Mouse (Mus musculus) 416B (cell line): ENCODE results near the gene Lsm14b.
A peak's percentile ranks its signal among the peaks of the same experiment; 100 is the strongest.

ENCODE experiments used
- DNase-seq: peaks from one replicate; pipeline ENCODE4 v3.0.0; 2011; ENCODE audit warnings: low read depth

Gene Lsm14b

DNA sequence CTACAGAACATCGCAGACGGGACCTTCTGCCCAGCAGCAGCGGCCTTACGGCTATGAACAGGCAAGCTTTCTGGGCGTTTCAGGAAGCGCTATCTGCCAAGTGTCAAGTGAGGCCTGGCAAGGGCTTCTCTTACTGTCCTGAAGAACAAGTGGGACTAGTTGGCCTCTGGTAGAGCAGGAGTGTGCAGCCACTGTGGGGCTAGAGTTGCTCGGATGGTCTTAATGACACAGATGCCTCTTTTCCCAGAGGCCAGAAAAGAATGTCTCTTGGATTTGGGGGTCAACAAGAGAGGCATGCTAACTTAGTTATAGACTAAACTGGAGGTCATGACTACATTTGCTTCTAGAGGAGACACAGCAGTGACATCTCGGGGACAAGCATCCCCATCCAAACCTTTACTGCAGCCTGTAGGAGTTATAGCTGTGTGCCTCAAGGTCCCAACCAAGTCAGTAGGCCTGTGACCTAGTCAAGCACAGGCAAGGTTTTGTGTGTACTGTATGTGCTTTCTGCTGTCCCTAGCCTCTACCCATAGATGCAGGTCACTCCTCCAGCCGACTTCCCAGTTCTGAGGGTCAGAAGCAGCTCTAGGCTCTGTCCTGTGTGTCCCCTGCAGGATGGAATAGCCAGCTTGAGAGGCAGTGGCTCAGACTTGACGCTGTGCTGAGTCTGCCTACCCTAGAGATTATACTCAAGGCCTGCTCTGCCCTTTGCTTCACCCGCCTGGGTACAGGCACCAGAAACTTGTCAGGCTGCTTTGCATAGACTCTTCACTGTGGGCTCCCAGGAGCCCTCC is 38.7 kb downstream of the Lsm14b start:
- no peak for DNase-seq

DNA sequence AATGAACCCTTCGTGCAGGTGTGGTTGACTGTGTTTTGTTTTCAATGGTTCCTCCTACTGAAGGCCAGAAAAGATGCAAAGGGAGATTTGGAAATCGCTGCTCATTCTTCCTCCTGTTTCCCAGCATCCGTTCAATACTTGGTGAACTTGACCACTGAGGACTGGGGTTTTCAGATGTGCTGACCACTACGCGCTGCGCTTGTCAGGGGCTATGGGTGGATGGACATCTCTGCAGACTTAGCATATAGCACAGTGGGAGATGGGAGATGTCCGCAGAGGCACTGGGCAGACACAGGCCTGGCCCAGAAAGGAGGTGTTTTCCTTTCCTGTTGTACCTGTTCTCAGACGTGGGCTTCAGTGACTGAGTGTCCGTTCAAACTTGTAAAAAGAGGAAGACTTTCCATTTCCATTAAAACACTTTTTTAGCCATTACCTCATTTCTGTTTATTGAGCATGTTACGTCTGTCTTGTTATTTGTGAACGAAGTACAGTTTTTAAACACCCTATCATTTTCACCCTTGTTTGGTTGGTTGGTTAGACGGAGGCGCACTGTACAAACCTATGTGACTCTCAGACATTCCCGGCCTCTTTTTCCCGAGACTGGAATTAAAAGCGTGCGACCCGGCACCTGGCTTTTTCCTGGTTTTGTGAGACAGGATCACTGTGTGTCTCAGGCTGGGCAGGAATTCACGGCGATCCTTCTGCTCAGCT is 45.1 kb downstream of the Lsm14b start:
- no peak for DNase-seq

DNA sequence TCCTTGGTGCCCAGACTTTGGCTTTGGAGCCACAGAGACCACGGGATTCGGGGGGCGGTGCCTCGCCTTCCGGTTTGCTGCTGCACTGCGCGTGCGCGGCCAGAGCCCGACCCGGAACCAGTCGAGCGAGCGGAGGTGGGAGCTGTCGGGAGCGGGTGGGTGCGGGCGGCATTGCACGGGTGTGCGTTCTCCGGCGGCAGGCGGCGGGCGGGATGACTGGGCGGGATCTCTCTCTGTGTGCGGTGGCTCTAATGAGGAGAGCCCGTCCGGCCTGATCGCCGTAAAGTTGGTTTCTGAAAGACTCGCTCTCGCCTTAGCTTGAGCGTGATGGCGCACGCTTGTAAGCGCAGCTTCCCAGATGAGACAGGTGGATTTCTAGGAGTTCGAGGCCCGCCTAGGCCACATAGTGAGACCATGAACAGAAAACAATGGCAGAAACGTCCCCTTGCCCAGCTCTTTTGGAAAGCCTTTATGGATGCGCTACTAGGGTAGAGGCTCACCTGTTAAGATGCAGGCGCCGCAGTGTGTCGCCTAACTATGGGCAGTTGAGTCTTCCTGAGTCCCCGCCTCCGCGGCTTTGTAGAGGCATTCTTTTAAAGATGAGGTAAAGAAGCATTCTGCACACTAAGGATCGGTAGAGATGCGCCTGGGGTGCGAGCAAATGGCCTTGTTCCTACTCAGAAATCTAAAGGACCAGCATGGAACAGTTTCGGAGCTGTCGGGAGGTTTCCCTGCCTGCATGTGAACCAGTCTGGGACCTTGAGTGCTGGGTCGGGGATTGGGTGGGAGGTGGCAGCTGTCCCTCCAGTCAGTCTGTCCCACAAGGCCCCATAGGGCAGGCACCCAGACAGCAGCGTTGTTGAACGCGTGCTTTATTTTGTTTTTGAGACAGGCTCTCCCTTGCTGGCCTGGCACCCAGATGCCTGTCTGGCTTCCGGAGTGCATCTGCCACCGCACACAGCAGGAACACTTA is 46.0 kb downstream of the Lsm14b start, which contains the start of gene Mtg2:
Gene Mtg2 (plus strand): TSS at position 108 of the 973 bp plus-strand sequence.
- peak; percentile 91 for DNase-seq

DNA sequence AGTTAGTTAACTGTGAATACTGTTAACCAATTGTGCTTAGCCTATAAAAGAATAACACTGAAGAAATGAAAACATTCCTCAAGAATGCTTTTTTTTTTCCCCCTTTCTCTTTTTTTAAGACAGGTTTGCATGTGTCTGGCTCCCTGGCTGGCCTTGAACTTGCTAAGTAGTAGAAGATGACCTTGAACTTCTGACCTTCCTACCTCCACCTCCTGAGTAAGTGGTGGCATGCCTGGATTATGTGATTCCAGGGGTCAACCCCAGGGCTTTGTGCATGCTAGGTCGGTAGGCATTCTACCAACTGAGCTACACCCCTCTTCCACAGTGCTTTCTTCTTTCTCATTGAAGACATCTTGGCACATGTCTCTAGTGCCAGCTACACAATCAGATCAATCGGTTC is 46.9 kb downstream of the Lsm14b start:
- no peak for DNase-seq

DNA sequence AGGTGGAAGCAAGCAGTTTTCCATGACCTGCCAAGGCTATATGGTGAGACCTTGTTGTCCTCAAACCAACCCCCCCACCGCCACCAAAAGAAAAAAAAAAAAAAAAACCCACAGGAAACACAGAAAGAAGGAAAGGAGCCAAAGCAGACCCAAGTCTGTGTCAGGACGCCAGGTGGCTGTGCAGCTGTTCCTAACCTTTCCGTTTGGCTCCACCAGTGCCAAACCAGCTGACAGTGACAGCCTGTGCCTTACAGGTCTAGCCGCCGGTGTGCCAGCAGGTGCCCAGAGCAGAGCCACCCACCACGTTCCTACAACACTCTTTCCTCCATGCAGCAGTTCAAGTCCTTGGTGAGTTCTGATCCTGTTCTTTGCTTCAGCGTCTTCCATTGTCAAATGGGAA is 48.1 kb downstream of the Lsm14b start:
- DNase-seq = no peak

DNA sequence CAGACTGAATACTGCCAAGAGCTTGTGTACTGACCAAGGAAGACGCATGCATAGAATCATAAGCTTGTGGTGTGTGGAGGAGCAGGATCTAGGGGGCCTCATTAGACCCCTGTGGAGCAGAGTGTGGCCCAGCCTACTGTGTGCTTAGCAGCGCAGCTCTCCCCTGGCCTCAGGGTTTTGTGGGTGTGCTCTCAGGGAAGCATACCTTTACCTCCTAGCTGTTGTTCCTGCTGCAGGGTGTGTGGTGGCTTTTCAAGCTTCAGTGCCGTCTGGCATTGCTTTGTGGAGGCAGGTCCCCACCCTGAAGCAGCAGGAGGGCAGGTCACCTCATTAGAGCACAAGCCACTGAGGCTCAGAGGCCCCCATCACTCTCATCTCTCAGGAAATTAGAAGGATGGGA is 52.8 kb downstream of the Lsm14b start:
- no peak for DNase-seq

DNA sequence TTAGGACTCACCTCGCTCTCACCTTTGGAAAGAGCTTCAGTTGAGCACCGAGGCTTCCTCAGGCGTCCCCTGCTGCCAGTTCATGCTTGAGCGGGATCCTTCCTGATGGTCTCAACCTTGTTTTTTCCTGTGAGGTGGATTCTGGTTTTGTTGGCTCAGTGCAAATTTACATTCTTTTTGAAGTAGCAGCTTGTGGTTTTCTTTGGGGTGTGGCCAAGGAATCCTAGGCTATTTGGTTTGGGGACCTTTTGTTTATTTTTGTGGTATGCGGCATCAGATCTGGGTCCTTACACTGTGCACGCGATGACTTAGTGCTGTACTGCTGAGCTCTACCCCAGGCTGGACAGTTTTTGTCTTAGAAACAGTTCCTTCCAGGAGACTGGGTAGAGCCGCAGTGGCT is 55.9 kb downstream of the Lsm14b start:
- peak; percentile 38 for DNase-seq

DNA sequence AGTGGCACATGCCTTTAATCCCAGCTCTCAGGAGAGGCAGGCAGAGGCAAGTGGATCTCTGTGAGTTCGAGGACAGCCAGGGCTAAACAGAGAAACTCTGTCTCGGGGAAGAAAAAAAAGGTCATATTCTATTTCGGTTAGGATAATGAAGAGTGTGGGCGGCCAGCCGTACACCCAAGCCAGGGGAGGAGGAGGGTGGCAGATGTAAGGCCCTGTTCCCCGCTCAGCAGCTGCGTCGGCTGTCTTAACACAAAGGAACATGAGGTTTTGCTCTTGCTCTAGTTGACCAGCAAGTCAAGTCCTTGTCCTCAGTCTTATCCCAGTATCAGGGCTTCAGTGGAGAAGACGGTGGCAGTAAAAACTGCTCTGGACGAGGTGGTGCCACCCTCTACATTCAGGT is 58.3 kb downstream of the Lsm14b start:
- no peak for DNase-seq

DNA sequence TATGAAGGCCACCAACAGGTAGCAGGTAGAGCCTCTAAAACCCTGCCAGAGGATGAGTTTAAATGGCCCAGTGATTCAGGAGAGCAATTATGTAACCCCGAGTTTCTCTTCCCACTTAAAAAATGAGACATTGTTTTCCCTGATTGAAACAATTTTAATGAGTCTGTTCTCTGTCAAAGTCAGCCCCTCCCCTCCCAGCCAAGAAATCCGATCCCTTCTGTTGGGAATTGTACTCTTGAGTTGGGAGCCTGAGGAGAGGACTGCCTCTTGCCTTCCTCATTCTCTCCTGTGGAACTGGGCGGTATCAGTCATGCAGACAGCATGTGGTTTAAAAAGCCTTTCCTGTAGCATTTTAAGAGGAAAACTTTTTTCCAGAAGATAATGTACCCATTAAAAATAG is 59.8 kb downstream of the Lsm14b start:
- DNase-seq = no peak
